Mouse (Mus musculus) adipocyte (in vitro differentiated cells): ENCODE results near the gene Smarca2.

Source experiments
- DNase-seq: peaks from one replicate; pipeline ENCODE4 v3.0.0-alpha.2; 2016; ENCODE audit warnings: low spot score

Gene Smarca2

GRCm38 (mm10) chr19:26747571-26748539, 143.0 kb downstream of the Smarca2 start:
- DNase-seq = peak; percentile 89

GRCm38 (mm10) chr19:26748676-26749075, 143.8 kb downstream of the Smarca2 start:
- peak; percentile 60 for DNase-seq

- DNase-seq = peak; percentile 42
Observed at GRCm38 (mm10) chr19:26749427-26750137, 144.7 kb downstream of the Smarca2 start.

- no peak for DNase-seq
Observed at GRCm38 (mm10) chr19:26752611-26753163, 147.8 kb downstream of the Smarca2 start.

GRCm38 (mm10) chr19:26753266-26753872, 148.5 kb downstream of the Smarca2 start:
- no peak for DNase-seq

- no peak for DNase-seq
Observed at GRCm38 (mm10) chr19:26754016-26754794, 149.4 kb downstream of the Smarca2 start.

- no peak for DNase-seq
Observed at GRCm38 (mm10) chr19:26755991-26756390, 151.1 kb downstream of the Smarca2 start.

- no peak for DNase-seq
Observed at GRCm38 (mm10) chr19:26756399-26756798, 151.5 kb downstream of the Smarca2 start.

GRCm38 (mm10) chr19:26758156-26758555, 153.3 kb downstream of the Smarca2 start:
- no peak for DNase-seq

- DNase-seq = peak; percentile 26
Observed at GRCm38 (mm10) chr19:26758620-26759019, 153.8 kb downstream of the Smarca2 start.

GRCm38 (mm10) chr19:26759295-26759694, 154.4 kb downstream of the Smarca2 start:
- DNase-seq = no peak

GRCm38 (mm10) chr19:26761257-26761656, 156.4 kb downstream of the Smarca2 start:
- no peak for DNase-seq

- DNase-seq = no peak
Observed at GRCm38 (mm10) chr19:26765483-26765882, 160.6 kb downstream of the Smarca2 start.

GRCm38 (mm10) chr19:26767454-26767853, 162.6 kb downstream of the Smarca2 start:
- no peak for DNase-seq

GRCm38 (mm10) chr19:26767941-26768340, 163.1 kb downstream of the Smarca2 start:
- no peak for DNase-seq

- no peak for DNase-seq
Observed at GRCm38 (mm10) chr19:26768846-26769245, 164.0 kb downstream of the Smarca2 start.

GRCm38 (mm10) chr19:26769609-26770500, 165.0 kb downstream of the Smarca2 start:
- no peak for DNase-seq

- DNase-seq = no peak
Observed at GRCm38 (mm10) chr19:26770592-26770991, 165.7 kb downstream of the Smarca2 start.

GRCm38 (mm10) chr19:26772051-26772583, 167.3 kb downstream of the Smarca2 start:
- DNase-seq = no peak
